Comparison of ENCODE assay signal across 8 mouse cellular contexts in genomic region chr11:115859143-115859945, GRCm38 (mm10). TPM values are rescaled to one million over a fixed set of nuclear protein-coding genes. Genes with fewer than 3 reads are reported as not detected.
A peak's percentile ranks its signal among the peaks of the same experiment; 100 is the strongest.
DNase-seq lines count a peak whose midpoint lies in the region; ATAC-seq and TF ChIP-seq lines count a peak whose summit lies in the region.

No protein-coding gene starts in this region.

- ATAC-seq in forebrain, embryonic 14.5 days = peak; percentile 88
- peak; percentile 61; the same call in 1 of the 2 replicates for ATAC-seq in neural tube, embryonic 15.5 days (ENCODE audit: low FRiP score)

- peak overlapping the region; percentile 78 for H3K4me3 ChIP-seq in E14TG2a.4 (replicated peaks; ENCODE audit: low read length)
- peak overlapping the region; percentile 26 for H3K4me3 ChIP-seq in forebrain, embryonic 14.5 days (ENCODE audit: low read depth, low read length)
- H3K4me3 ChIP-seq in neural tube, embryonic 15.5 days (replicated peaks) = peak overlapping the region; percentile 25

- H3K36me3 ChIP-seq in E14TG2a.4 (ENCODE audit: insufficient read depth, low read length) = peaks cover 16% of the 10 kb centered on the region
- no peaks in the 10 kb centered on the region for H3K36me3 ChIP-seq in forebrain, embryonic 14.5 days (ENCODE audit: control insufficient read depth, insufficient read depth, low read length)
- no peaks in the 10 kb centered on the region for H3K36me3 ChIP-seq in neural tube, embryonic 15.5 days

- H3K27me3 ChIP-seq in E14TG2a.4 (ENCODE audit: insufficient read depth, low read length) = peaks cover 52% of the 10 kb centered on the region
- peaks cover 36% of the 10 kb centered on the region for H3K27me3 ChIP-seq in forebrain, embryonic 14.5 days (replicated peaks; ENCODE audit: control insufficient read depth, insufficient read depth, low read length)
- H3K27me3 ChIP-seq in neural tube, embryonic 15.5 days (replicated peaks) = peaks cover 54% of the 10 kb centered on the region

- H3K4me2 ChIP-seq in forebrain, embryonic 14.5 days (ENCODE audit: low read length) = peak overlapping the region; percentile 49
- H3K4me2 ChIP-seq in neural tube, embryonic 15.5 days = peak overlapping the region; percentile 51

- H3K9me3 ChIP-seq in E14TG2a.4 (ENCODE audit: low read length) = no peaks in the 10 kb centered on the region
- H3K9me3 ChIP-seq in forebrain, embryonic 14.5 days (replicated peaks; ENCODE audit: control insufficient read depth, low read length) = no peaks in the 10 kb centered on the region
- H3K9me3 ChIP-seq in neural tube, embryonic 15.5 days (replicated peaks) = no peaks in the 10 kb centered on the region

- peak overlapping the region; percentile 47; the same call in 1 of the 2 replicates for H3K9ac ChIP-seq in forebrain, embryonic 14.5 days (ENCODE audit: low read length)
- no peak overlapping the region for H3K9ac ChIP-seq in neural tube, embryonic 15.5 days (replicated peaks)

- no peak overlapping the region for H3K27ac ChIP-seq in forebrain, embryonic 14.5 days (ENCODE audit: low read depth, low read length)
- no peak overlapping the region for H3K27ac ChIP-seq in neural tube, embryonic 15.5 days (replicated peaks)

- no peak for TF ChIP-seq CTCF in E14TG2a.4 (conservative IDR thresholded peaks at IDR 0.05; ENCODE audit: low read length)

- H3K4me1 ChIP-seq in E14TG2a.4 (replicated peaks; ENCODE audit: low read depth, low read length) = peaks cover 29% of the 10 kb centered on the region
- peaks cover 5% of the 10 kb centered on the region for H3K4me1 ChIP-seq in forebrain, embryonic 14.5 days (ENCODE audit: control insufficient read depth, insufficient read depth, low read length)
- H3K4me1 ChIP-seq in neural tube, embryonic 15.5 days = peaks cover 20% of the 10 kb centered on the region

- intact Hi-C loops in heart, postnatal 25 days (cut with DNase I) = loop anchor here (1.0 to 2.0 kb wide), 2 partner anchors 33 to 137 kb away; no protein-coding TSS in a partner anchor

- DNase-seq in c-Kit-positive CD71-positive TER-119-positive erythroid progenitor cells, embryonic 14.5 days (ENCODE audit: low spot score) = peak; percentile 66
- DNase-seq in forebrain, embryonic 14.5 days (ENCODE audit: low spot score) = peak; percentile 84
- peak; percentile 74 for DNase-seq in heart, postnatal 25 days (ENCODE audit: low spot score)
- peak; percentile 24 to 75 for DNase-seq in layer of hippocampus, adult 18-20 months (ENCODE audit: low spot score in 2 of 2)
- DNase-seq in lung, adult 18-20 months = peak; percentile 82 to 87
- peak; percentile 95 for DNase-seq in testis, postnatal 10 days (ENCODE audit: low spot score)

- WGBS in forebrain, embryonic 14.5 days = 2% methylated on average over 75 of the region's 75 CpGs
- 1% methylated on average over 75 of the region's 75 CpGs for WGBS in neural tube, embryonic 15.5 days

RNA-seq across cellular contexts. Expression of gene Myo15b, which starts 1.1 kb away (rescaled TPM):
- polyA plus RNA-seq in forebrain, embryonic 14.5 days (2014; fragmentation: Nextera tagmentation; extraction: Ambion mirVana) = not detected in 2 replicates
- under 1 TPM in 1 of 2 experiments, not detected in 1; 0.08 TPM for total RNA-seq in heart, postnatal 25 days (2021)
- total RNA-seq in layer of hippocampus, adult 18-20 months (2021) = under 1 TPM; 0.15 to 0.57 TPM
- 0.12 and 5.0 TPM in 2 replicates for polyA plus RNA-seq in neural tube, embryonic 15.5 days (2015; fragmentation: Nextera tagmentation; extraction: Ambion mirVana)

RNA-seq across cellular contexts. Expression of gene Llgl2, which starts 35.5 kb away (rescaled TPM):
- polyA plus RNA-seq in forebrain, embryonic 14.5 days (2014; fragmentation: Nextera tagmentation; extraction: Ambion mirVana) = 0.70 and 1.3 TPM in 2 replicates
- total RNA-seq in heart, postnatal 25 days (2021) = 10 to 100 TPM; 15.1 to 21.5 TPM
- total RNA-seq in layer of hippocampus, adult 18-20 months (2021) = 1 to 10 TPM; 2.5 to 3.0 TPM
- polyA plus RNA-seq in neural tube, embryonic 15.5 days (2015; fragmentation: Nextera tagmentation; extraction: Ambion mirVana) = 0.97 and 8.8 TPM in 2 replicates

RNA-seq across cellular contexts. Expression of gene Smim5, which starts 40.4 kb away (rescaled TPM):
- polyA plus RNA-seq in forebrain, embryonic 14.5 days (2014; fragmentation: Nextera tagmentation; extraction: Ambion mirVana) = 0.52 and 1.6 TPM in 2 replicates
- 10 to 100 TPM; 19.7 to 20.2 TPM for total RNA-seq in heart, postnatal 25 days (2021)
- total RNA-seq in layer of hippocampus, adult 18-20 months (2021) = under 1 TPM; 0.46 to 0.74 TPM
- polyA plus RNA-seq in neural tube, embryonic 15.5 days (2015; fragmentation: Nextera tagmentation; extraction: Ambion mirVana) = 2.2 and 8.1 TPM in 2 replicates

RNA-seq across cellular contexts. Expression of gene Tsen54, which starts 44.8 kb away (rescaled TPM):
- 15.2 and 19.1 TPM in 2 replicates for polyA plus RNA-seq in forebrain, embryonic 14.5 days (2014; fragmentation: Nextera tagmentation; extraction: Ambion mirVana)
- 1 to 10 TPM; 9.1 to 9.2 TPM for total RNA-seq in heart, postnatal 25 days (2021)
- 10 to 100 TPM; 11.1 to 11.4 TPM for total RNA-seq in layer of hippocampus, adult 18-20 months (2021)
- 22.0 and 23.7 TPM in 2 replicates for polyA plus RNA-seq in neural tube, embryonic 15.5 days (2015; fragmentation: Nextera tagmentation; extraction: Ambion mirVana)

RNA-seq across cellular contexts. Expression of gene Caskin2, which starts 45.9 kb away (rescaled TPM):
- polyA plus RNA-seq in forebrain, embryonic 14.5 days (2014; fragmentation: Nextera tagmentation; extraction: Ambion mirVana) = 8.0 and 8.9 TPM in 2 replicates
- total RNA-seq in heart, postnatal 25 days (2021) = 10 to 100 TPM; 41.8 to 52.2 TPM
- 10 to 100 TPM; 19.4 to 19.9 TPM for total RNA-seq in layer of hippocampus, adult 18-20 months (2021)
- 9.8 and 10.2 TPM in 2 replicates for polyA plus RNA-seq in neural tube, embryonic 15.5 days (2015; fragmentation: Nextera tagmentation; extraction: Ambion mirVana)

Comparison
In these comparisons a context has a peak if more than half of its experiments do, and no peak if none do; other contexts are left out.
1. H3K4me3 ChIP-seq: peak in every context shown above with its lines; median percentile 78 in E14TG2a.4; 26 in forebrain, embryonic 14.5 days; 25 in neural tube, embryonic 15.5 days.
2. RNA of gene Llgl2, which starts 35.5 kb away (total RNA-seq): 15.1 to 21.5 TPM in heart, postnatal 25 days; 2.5 to 3.0 TPM in layer of hippocampus, adult 18-20 months; every median in the first group is over 4 times any median in the second.
3. RNA of gene Smim5, which starts 40.4 kb away (total RNA-seq): 19.7 to 20.2 TPM in heart, postnatal 25 days; 0.46 to 0.74 TPM in layer of hippocampus, adult 18-20 months; every median in the first group is over 10 times any median in the second.
4. Peak in every context shown above with its lines, with median percentiles within 50 percentile points of each other: DNase-seq.